Mouse (Mus musculus): ENCODE measurements at regions not wholly inside any gene's neighbourhood (a gene's known extent, or its start where the extent isn't known, plus 50 kb on each side); places are given as distances from the start of the nearest gene placed in this dataset.

DNA sequence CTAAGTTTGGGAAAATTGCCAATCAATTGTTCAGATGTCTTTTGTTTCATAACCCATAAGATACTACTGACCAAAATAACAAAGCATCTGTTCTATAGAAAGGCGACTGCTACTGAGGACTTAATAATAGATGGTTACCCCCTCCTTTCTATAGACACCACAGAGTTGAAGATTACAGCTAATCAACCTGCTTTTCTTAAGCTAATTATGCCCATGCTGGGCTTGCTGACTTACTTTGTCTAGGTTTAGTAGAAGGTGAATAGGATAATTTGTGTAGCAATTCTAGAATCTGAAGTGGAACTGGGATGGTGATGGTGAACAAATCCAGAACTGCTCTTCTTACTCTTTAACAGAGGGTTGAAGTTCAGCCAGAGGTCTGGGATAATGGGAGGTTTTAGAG, 53.8 kb upstream of the Tbx18 start:
- no peak for TF ChIP-seq CTCF (IDR thresholded peaks at IDR 0.05; ENCODE audit: extremely low read depth, insufficient read length, insufficient replicate concordance, low read depth, low read length)
- TF ChIP-seq POLR2A (IDR thresholded peaks at IDR 0.05; ENCODE audit: low read depth, low read length) = no peak

All from small intestine, adult 2 months (tissue).